Mouse (Mus musculus): ENCODE measurements at regions not wholly inside any gene's neighbourhood (a gene's known extent, or its start where the extent isn't known, plus 50 kb on each side); places are given as distances from the start of the nearest gene placed in this dataset.

DNA sequence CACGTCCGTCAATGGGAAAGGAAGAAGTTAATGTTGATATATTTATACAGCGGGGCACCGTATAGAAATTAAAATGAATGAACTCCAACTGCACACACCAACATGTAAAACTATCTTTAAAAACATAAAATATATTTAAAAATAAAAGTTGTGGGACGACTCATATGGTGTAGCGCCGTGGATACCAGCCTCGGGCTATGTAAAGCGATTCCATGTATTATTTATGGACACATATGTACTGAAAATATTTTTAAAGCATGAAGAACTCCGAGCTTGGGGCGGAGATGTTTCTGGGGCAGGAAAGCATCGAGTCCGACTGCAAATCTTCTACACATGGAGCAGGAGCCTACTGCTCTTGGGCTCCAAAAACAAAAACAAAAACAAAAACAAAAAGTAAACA is 182.4 kb downstream of the Cryba4 start:
- Histone ChIP-seq H3K36me3 (ENCODE audit: insufficient read depth, low read length) (no peaks in the 10 kb centered on the region), H3K27ac (ENCODE audit: low read length) (no peak overlapping the region), H3K4me1 (ENCODE audit: insufficient read depth, low read depth, low read length) (no peaks in the 10 kb centered on the region), H3K9me3 (ENCODE audit: low read length) (no peaks in the 10 kb centered on the region), H3K9ac (replicated peaks; ENCODE audit: low read depth) (no peak overlapping the region), H3K4me3 (ENCODE audit: low read depth, low read length) (no peak overlapping the region), H3K4me2 (replicated peaks; ENCODE audit: low read depth, low read length) (no peak overlapping the region), H3K27me3 (replicated peaks; ENCODE audit: insufficient read depth, low read length) (no peaks in the 10 kb centered on the region)
- WGBS, result 82% methylated on average over 13 of the region's 13 CpGs
- no peak for TF ChIP-seq EP300 (IDR thresholded peaks at IDR 0.05)
- no peak for TF ChIP-seq CTCF (IDR thresholded peaks at IDR 0.05)
- DNase-seq (ENCODE audit: low spot score), result no peak
- ATAC-seq, result no peak

DNA sequence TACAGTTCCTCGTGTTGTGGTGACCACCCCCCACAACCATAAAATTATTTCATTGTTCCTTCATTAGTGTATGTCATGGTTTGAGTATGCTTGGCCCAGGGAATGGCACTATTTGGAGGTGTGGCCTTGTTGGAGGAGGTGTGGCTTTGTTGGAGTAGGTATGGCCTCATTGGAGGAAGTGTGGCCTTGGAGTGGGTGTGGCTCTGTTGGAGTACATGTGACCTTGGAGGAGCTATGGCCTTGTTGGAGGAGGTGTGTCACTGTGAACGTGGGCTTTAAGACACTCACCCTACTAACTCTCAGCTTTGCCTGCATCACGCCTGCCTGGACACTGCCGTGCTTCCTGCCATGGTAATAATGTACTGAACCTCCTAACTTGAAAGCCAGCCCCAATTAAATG is 179.9 kb downstream of the Cryba4 start:
- no peak overlapping the region for H3K4me2 ChIP-seq (replicated peaks; ENCODE audit: low read depth, low read length)
- DNase-seq (ENCODE audit: low spot score), result no peak
- TF ChIP-seq EP300 (IDR thresholded peaks at IDR 0.05) (no peak), CTCF (IDR thresholded peaks at IDR 0.05) (no peak)
- H3K27ac ChIP-seq (ENCODE audit: low read length), result no peak overlapping the region
- H3K9ac ChIP-seq (replicated peaks; ENCODE audit: low read depth), result no peak overlapping the region
- no peak for ATAC-seq
- H3K4me1 ChIP-seq (ENCODE audit: insufficient read depth, low read depth, low read length), result no peaks in the 10 kb centered on the region
- H3K4me3 ChIP-seq (ENCODE audit: low read depth, low read length), result no peak overlapping the region
- 58% methylated on average over 4 of the region's 4 CpGs for WGBS
- H3K9me3 ChIP-seq (ENCODE audit: low read length), result no peaks in the 10 kb centered on the region
- H3K36me3 ChIP-seq (ENCODE audit: insufficient read depth, low read length), result no peaks in the 10 kb centered on the region
- no peaks in the 10 kb centered on the region for H3K27me3 ChIP-seq (replicated peaks; ENCODE audit: insufficient read depth, low read length)

DNA sequence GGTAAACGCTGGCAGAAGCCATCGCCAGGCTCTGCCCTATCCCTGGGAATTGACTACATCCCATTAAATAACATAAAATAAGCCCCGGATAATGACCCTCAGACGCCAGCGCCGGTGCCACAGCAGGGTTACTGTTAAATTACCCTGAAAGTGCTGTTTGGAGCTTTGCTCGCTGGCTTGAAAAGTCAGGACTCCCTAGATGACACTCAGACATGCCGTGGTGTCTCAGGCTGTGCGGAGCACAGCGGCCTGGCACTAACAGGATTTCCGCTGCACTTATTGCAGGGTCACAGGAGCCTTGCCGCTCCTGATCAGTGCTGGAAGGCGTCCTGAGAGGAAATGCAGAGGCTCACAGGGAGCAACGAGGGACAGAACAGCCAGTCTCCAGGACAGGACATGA is 175.2 kb downstream of the Cryba4 start:
- Histone ChIP-seq H3K36me3 (ENCODE audit: insufficient read depth, low read length) (no peaks in the 10 kb centered on the region), H3K27me3 (replicated peaks; ENCODE audit: insufficient read depth, low read length) (no peaks in the 10 kb centered on the region), H3K4me1 (ENCODE audit: insufficient read depth, low read depth, low read length) (no peaks in the 10 kb centered on the region), H3K4me3 (ENCODE audit: low read depth, low read length) (no peak overlapping the region), H3K4me2 (replicated peaks; ENCODE audit: low read depth, low read length) (no peak overlapping the region), H3K9ac (replicated peaks; ENCODE audit: low read depth) (no peak overlapping the region), H3K27ac (ENCODE audit: low read length) (no peak overlapping the region), H3K9me3 (ENCODE audit: low read length) (no peaks in the 10 kb centered on the region)
- TF ChIP-seq CTCF (IDR thresholded peaks at IDR 0.05) (no peak), EP300 (IDR thresholded peaks at IDR 0.05) (no peak)
- WGBS, result 71% methylated on average over 14 of the region's 14 CpGs
- DNase-seq (ENCODE audit: low spot score) (no peak), ATAC-seq (no peak)

DNA sequence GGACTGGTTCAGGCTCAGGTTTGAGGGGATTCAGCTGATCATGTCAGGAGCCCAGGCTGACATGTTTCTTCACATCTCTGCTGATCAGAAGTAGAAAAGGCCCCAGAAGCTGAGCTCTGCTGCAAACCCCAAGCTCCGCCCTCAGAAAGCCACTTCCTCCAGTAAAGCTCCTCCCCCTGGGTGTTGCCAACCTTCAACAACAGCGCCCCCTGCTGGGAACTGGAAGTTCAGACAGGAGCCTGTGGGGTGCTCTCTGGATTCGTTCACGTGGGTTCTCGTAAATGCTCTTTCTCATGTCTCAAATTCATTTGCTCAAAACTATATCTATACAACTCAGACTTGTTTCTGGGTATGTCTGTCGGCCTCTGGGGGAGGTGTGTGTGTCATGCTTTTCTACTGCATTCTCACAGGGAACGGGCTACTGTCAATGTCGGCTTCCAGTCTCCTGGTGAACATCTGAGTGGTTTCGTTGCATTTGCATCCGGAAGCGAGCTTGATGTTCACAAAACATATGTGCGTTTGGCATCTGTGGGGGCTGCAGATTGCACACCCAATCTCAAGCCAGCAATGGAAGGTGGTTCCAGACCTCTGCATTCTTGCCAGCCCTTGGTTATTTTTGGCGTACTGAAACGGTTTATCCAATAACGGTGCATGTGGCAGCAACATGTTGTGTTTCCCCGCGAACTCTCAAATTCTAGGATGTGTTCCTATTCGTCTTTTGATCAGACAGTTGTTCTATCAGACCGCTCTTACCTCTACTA is 174.3 kb downstream of the Cryba4 start:
- Histone ChIP-seq H3K4me3 (ENCODE audit: low read depth, low read length) (no peak overlapping the region), H3K9ac (replicated peaks; ENCODE audit: low read depth) (no peak overlapping the region), H3K4me1 (ENCODE audit: insufficient read depth, low read depth, low read length) (no peaks in the 10 kb centered on the region), H3K36me3 (ENCODE audit: insufficient read depth, low read length) (no peaks in the 10 kb centered on the region), H3K9me3 (ENCODE audit: low read length) (no peaks in the 10 kb centered on the region), H3K27ac (ENCODE audit: low read length) (no peak overlapping the region), H3K4me2 (replicated peaks; ENCODE audit: low read depth, low read length) (no peak overlapping the region), H3K27me3 (replicated peaks; ENCODE audit: insufficient read depth, low read length) (no peaks in the 10 kb centered on the region)
- WGBS, result 81% methylated on average over 19 of the region's 19 CpGs
- DNase-seq (ENCODE audit: low spot score) (no peak), ATAC-seq (no peak)
- TF ChIP-seq EP300 (IDR thresholded peaks at IDR 0.05) (no peak), CTCF (IDR thresholded peaks at IDR 0.05) (peak; percentile 43)

DNA sequence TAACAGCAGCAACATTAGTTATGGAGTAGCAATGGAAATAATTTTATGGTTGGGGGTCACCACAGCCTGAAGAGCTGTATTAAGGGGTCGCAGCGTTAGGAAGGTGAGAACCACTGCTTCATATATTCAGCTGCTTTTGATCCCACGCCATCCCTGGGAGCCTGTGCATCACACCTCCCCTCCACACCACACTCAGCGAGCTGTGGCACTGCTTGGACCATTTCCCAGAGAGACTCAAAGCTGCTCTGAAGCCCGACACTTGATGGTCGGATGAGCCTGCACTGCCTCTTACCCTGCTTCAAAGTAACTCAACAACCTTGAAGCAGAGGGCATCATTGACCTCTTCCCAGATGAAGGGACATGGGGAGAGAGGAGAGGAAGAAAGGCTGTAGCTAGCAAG is 171.3 kb downstream of the Cryba4 start:
- no peak overlapping the region for H3K27ac ChIP-seq (ENCODE audit: low read length)
- no peak overlapping the region for H3K4me2 ChIP-seq (replicated peaks; ENCODE audit: low read depth, low read length)
- 63% methylated on average over 6 of the region's 6 CpGs for WGBS
- H3K4me1 ChIP-seq (ENCODE audit: insufficient read depth, low read depth, low read length), result no peaks in the 10 kb centered on the region
- H3K9ac ChIP-seq (replicated peaks; ENCODE audit: low read depth), result no peak overlapping the region
- no peaks in the 10 kb centered on the region for H3K36me3 ChIP-seq (ENCODE audit: insufficient read depth, low read length)
- DNase-seq (ENCODE audit: low spot score), result no peak
- no peak for TF ChIP-seq CTCF (IDR thresholded peaks at IDR 0.05)
- no peak for TF ChIP-seq EP300 (IDR thresholded peaks at IDR 0.05)
- no peaks in the 10 kb centered on the region for H3K9me3 ChIP-seq (ENCODE audit: low read length)
- H3K4me3 ChIP-seq (ENCODE audit: low read depth, low read length), result no peak overlapping the region
- no peak for ATAC-seq
- H3K27me3 ChIP-seq (replicated peaks; ENCODE audit: insufficient read depth, low read length), result no peaks in the 10 kb centered on the region

DNA sequence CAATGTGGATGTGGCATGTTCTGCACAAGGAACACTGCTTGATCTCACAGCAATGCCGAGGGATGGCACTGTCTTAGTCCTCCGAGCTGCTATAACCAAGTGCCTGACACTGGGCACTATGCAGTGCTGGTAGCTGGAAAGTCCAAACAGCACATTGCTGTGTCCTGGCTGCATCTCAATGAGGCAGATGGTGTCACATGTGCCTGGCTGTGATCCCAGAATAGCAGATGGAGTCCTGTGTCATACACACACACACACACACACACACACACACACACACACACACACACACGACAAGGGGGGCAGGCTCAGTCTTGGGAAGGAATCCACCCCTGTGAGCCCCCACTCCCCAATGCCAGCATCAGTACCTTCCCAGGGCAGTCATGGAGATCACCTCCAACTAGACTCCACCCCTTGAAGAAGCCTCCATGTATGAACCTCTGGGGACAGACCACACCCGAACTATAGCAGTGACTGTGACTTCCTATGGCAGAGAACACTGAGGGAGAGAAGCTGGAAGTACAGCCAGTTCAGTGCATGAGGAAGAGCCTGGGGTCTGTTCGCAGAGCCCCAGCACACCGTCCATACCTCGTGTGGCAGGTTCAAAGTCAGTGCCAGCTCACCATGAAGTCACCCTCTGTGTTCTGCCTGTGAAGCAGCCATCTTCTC is 160.3 kb downstream of the Cryba4 start:
- DNase-seq (ENCODE audit: low spot score), result peak; percentile 37
- WGBS, result 71% methylated on average over 7 of the region's 7 CpGs
- ATAC-seq, result peak; percentile 46
- Histone ChIP-seq H3K27ac (ENCODE audit: low read length) (no peak overlapping the region), H3K4me3 (ENCODE audit: low read depth, low read length) (no peak overlapping the region), H3K9me3 (ENCODE audit: low read length) (no peaks in the 10 kb centered on the region), H3K4me2 (replicated peaks; ENCODE audit: low read depth, low read length) (no peak overlapping the region), H3K9ac (replicated peaks; ENCODE audit: low read depth) (no peak overlapping the region), H3K4me1 (ENCODE audit: insufficient read depth, low read depth, low read length) (no peaks in the 10 kb centered on the region), H3K36me3 (ENCODE audit: insufficient read depth, low read length) (no peaks in the 10 kb centered on the region), H3K27me3 (replicated peaks; ENCODE audit: insufficient read depth, low read length) (no peaks in the 10 kb centered on the region)
- TF ChIP-seq CTCF (IDR thresholded peaks at IDR 0.05) (no peak), EP300 (IDR thresholded peaks at IDR 0.05) (no peak)
